Mouse (Mus musculus): ENCODE data around the gene Maml3. TPM values are rescaled to one million over a fixed set of nuclear protein-coding genes. Genes with fewer than 3 reads are reported as not detected.

Maml3 gene
- polyA plus RNA-seq, 1 experiment: 0.01 TPM

GRCm38 (mm10) chr3:51939864-51940263 lies 165.0 kb downstream of the Maml3 start:
- TF ChIP-seq GATA1 (IDR thresholded peaks at IDR 0.05; ENCODE audit: low read length): no peak

GRCm38 (mm10) chr3:51939054-51939453 lies 165.8 kb downstream of the Maml3 start:
- no peak for TF ChIP-seq GATA1 (IDR thresholded peaks at IDR 0.05; ENCODE audit: low read length)

- TF ChIP-seq GATA1 (IDR thresholded peaks at IDR 0.05; ENCODE audit: low read length): no peak
Measured at GRCm38 (mm10) chr3:51937176-51937575, 167.7 kb downstream of the Maml3 start.

GRCm38 (mm10) chr3:51934531-51935485 lies 170.1 kb downstream of the Maml3 start:
- TF ChIP-seq GATA1 (IDR thresholded peaks at IDR 0.05; ENCODE audit: low read length): no peak

GRCm38 (mm10) chr3:51928188-51928587 lies 176.7 kb downstream of the Maml3 start:
- no peak for TF ChIP-seq GATA1 (IDR thresholded peaks at IDR 0.05; ENCODE audit: low read length)

- TF ChIP-seq GATA1 (IDR thresholded peaks at IDR 0.05; ENCODE audit: low read length): no peak
Measured at GRCm38 (mm10) chr3:51927591-51927990, 177.3 kb downstream of the Maml3 start.

GRCm38 (mm10) chr3:51927043-51927442 lies 177.8 kb downstream of the Maml3 start:
- no peak for TF ChIP-seq GATA1 (IDR thresholded peaks at IDR 0.05; ENCODE audit: low read length)

GRCm38 (mm10) chr3:51925758-51926157 lies 179.1 kb downstream of the Maml3 start:
- no peak for TF ChIP-seq GATA1 (IDR thresholded peaks at IDR 0.05; ENCODE audit: low read length)

GRCm38 (mm10) chr3:51924636-51925035 lies 180.2 kb downstream of the Maml3 start:
- TF ChIP-seq GATA1 (IDR thresholded peaks at IDR 0.05; ENCODE audit: low read length): no peak

- no peak for TF ChIP-seq GATA1 (IDR thresholded peaks at IDR 0.05; ENCODE audit: low read length)
Measured at GRCm38 (mm10) chr3:51923800-51924199, 181.1 kb downstream of the Maml3 start.

GRCm38 (mm10) chr3:51916902-51917301 lies 188.0 kb downstream of the Maml3 start:
- no peak for TF ChIP-seq GATA1 (IDR thresholded peaks at IDR 0.05; ENCODE audit: low read length)

GRCm38 (mm10) chr3:51916060-51916870 lies 188.6 kb downstream of the Maml3 start:
- TF ChIP-seq GATA1 (IDR thresholded peaks at IDR 0.05; ENCODE audit: low read length): no peak

- TF ChIP-seq GATA1 (IDR thresholded peaks at IDR 0.05; ENCODE audit: low read length): no peak
Measured at GRCm38 (mm10) chr3:51915415-51915814, 189.5 kb downstream of the Maml3 start.

- TF ChIP-seq GATA1 (IDR thresholded peaks at IDR 0.05; ENCODE audit: low read length): no peak
Measured at GRCm38 (mm10) chr3:51914900-51915299, 190.0 kb downstream of the Maml3 start.

GRCm38 (mm10) chr3:51913498-51913897 lies 191.4 kb downstream of the Maml3 start:
- no peak for TF ChIP-seq GATA1 (IDR thresholded peaks at IDR 0.05; ENCODE audit: low read length)

- TF ChIP-seq GATA1 (IDR thresholded peaks at IDR 0.05; ENCODE audit: low read length): no peak
Measured at GRCm38 (mm10) chr3:51912214-51912613, 192.7 kb downstream of the Maml3 start.

All from G1E-ER4 (cell line).